Mouse (Mus musculus): ENCODE results near the gene Bcl7c.
"Not testable (repeated sequence)": the region's sequence is repeated elsewhere in the genome, so short reads cannot be mapped to it uniquely, and the experiment has no call there.

The Bcl7c gene

DNA sequence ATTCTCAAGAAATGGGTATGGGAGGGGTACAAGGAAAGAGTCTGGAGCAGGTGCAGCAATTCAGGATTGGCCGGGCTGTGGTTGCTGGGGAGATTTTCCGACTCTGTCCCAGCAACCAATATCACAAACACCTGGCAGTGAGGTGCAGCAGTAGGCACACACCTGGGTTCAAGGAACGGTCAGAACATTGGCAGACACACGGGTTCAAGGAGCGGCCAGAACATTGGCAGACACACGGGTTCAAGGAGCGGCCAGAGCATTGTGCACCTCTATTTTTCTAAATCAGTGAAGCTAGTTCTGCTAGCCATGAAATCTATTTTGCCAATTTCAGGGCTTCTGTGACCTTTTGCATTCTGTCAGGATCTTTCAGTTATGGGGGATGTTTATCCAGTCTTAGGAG is 61.2 kb downstream of the Bcl7c start:
- not testable (repeated sequence) for DNase-seq (ENCODE audit: low spot score in 2 of 2)

DNA sequence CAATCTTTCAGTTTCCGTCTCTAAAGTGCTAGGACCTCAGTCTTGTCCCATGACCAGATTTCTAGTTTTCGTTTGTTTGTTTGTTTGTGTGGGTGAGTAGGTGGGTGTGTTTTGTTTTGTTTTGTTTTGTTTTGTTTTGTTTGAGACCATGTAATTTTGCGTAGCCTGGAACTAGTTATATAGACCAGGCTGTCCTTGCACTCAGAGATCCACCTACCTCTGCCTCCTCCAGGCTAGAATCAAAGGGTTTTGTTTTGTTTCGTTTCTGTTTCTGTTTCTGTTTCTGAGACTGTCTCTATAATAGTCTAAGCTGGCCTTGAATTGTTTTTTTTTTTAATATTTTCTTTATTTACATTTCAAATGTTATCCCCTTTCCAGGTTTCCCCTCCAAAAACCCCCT is 62.4 kb downstream of the Bcl7c start:
- no peak for DNase-seq (ENCODE audit: low spot score in 2 of 2)

DNA sequence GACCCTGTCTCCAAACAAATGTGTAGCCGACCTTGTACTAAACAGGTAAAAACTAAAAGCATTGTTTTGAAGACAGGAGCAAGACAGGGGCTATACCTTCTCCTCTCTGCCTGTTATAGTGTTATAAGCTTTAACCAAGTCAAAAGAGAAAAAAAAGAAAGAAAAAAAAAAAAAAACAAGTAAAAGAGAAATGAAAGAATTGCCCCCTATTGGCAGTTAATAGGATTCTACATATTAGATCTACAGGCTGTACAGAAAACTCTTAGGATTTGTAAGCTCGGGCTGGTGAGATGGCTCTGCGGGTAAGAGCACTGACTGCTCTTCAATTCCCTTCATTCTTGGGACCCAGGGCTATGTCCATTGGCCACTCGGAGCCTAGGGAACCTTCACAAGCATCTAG is 66.5 kb downstream of the Bcl7c start:
- DNase-seq (ENCODE audit: low spot score in 2 of 2), result no peak

DNA sequence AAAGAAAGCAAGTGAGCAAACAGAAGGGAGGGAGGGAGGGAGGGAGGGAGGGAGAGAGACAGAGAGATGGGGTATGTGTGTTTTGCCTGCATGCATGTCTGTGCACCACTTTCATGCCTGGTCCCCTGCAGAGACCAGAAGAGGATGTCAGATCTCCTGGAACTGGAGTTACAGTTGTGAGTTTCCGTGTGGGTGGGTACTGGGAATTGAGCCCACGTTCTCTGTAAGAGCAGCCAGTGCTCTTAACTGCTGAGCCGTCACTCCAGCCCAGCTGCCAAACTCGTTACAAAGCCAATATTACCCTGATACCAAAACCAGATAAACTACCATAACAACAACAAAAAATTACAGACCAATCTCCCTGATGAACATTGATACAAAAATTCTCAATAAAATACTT is 67.5 kb downstream of the Bcl7c start:
- DNase-seq (ENCODE audit: low spot score in 2 of 2), result no peak

GRCm38 (mm10) chr7:127636963-127637362 is 71.8 kb downstream of the Bcl7c start:
- peak; percentile 88 to 89 for DNase-seq (ENCODE audit: low spot score in 2 of 2)

- DNase-seq (ENCODE audit: low spot score in 2 of 2), result no peak
Measured at GRCm38 (mm10) chr7:127631416-127631815, 77.3 kb downstream of the Bcl7c start.

- DNase-seq (ENCODE audit: low spot score in 2 of 2), result no peak
Measured at GRCm38 (mm10) chr7:127628646-127629045, 80.1 kb downstream of the Bcl7c start.

DNA sequence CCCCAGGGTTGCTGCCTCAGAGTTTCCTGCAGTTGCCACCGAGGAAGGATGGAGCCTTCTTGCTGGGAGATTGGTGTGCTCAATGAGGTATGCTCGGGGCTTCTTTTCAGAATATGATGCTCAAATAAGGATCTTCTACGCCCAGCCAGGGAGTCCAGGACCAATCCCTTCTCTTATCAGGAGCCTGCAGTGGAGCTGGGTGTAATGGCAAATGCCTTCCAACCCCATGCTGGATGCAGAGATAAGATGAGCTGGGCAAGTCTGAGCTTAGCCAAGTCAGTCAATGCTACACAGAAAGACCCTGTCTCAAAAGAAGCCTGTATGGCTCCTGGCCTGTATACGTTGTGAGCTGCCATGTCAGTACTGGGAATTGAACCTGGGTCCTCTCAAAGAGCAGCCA is 82.3 kb downstream of the Bcl7c start:
- no peak for DNase-seq (ENCODE audit: low spot score in 2 of 2)

DNA sequence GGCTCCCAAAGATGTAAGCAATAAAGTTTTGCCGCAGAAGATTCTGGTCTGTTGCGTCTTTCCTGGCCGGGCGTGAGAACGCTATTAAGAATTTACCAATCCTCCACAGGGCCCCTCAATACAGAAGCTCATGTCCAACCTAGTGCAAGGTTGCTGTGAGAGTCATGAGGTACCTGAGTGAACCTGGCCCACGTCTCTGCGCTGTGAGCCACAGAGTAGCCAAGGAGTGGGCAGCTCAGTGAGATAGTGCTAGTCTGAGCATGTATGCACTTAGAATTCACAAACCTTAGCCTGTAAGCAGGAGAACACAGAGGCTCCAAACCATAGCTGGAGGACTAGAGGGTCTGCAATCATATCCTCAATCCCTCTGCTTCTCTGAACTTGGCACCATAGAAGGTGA is 82.7 kb downstream of the Bcl7c start:
- DNase-seq (ENCODE audit: low spot score in 2 of 2), result no peak

DNA sequence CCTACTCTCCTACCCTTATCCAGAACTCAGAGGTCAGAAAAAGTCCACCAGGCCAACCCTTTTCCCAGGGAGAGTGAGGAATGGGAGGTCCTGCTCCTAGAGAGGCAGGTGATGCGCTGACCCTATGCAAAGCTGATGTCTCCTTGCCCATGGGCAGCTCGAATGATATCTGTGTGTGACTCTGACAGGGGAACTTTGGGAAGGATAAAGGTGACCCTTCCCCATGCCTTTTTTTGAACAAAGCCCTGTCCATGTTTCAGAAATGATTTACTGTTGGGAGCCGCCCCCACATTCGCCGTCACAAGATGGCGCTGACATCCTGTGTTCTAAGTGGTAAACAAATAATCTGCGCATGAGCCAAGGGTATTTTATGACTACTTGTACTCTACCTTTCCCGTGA is 90.3 kb downstream of the Bcl7c start:
- not testable (repeated sequence) for DNase-seq (ENCODE audit: low spot score in 2 of 2)

DNA sequence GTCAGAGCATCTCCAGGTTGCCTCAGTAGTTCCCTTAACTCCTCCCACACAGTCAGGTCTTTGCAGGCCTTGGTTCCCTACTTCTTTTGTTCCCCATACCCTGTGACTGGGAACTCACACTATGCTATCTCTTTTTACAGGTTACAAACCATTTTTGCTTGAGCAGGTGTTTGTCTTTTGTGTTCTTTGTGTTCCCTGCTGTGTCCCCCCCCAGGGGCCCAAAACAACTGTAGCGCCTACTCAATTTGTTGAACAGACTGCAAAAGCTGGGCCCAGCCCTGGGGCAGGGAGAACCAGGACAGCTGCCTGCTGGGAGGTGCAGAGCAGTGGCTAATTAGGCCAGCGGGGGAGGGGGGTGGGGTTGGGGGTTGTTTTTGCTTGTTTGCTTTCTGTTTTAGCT is 90.8 kb downstream of the Bcl7c start:
- DNase-seq (ENCODE audit: low spot score in 2 of 2), result no peak

DNA sequence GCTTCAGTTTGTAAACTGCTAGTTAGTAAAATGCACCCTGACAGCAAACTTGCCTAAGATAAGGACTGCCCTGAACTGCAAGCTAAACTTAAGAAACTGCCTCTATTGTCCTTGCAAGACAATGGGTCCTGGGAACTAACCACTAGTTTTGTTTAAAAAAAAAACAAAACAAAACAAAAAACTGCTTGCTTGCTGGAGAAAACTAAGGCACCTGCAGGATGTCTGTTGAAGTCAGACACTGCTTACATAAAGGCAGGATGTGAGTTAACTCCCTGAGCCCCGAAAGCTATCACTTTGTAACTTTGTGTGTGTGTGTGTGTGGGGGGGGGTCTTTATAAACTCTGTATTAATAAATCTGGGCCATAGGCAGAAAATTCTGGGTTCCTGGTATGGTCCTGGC is 91.9 kb downstream of the Bcl7c start:
- no peak for DNase-seq (ENCODE audit: low spot score in 2 of 2)

DNA sequence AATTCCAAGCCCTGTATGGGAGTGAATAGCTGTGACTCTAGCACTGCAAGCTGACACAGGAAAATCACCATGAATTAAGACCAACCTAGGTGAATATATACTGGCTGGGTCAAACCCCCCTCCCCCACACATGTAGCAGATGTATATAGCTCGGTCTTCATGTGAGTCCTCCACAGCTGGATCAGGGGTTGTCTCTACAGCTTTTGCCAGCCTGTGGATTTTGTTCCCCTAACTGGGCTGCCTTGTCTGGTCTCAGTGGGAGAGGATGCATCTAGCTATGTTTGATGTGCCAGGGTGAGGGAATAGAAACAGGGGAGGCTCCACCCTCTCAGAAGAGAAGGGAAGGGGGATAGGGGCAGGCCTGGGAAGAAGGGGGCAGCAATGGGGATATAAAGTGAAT is 92.4 kb downstream of the Bcl7c start:
- DNase-seq (ENCODE audit: low spot score in 2 of 2), result no peak

DNA sequence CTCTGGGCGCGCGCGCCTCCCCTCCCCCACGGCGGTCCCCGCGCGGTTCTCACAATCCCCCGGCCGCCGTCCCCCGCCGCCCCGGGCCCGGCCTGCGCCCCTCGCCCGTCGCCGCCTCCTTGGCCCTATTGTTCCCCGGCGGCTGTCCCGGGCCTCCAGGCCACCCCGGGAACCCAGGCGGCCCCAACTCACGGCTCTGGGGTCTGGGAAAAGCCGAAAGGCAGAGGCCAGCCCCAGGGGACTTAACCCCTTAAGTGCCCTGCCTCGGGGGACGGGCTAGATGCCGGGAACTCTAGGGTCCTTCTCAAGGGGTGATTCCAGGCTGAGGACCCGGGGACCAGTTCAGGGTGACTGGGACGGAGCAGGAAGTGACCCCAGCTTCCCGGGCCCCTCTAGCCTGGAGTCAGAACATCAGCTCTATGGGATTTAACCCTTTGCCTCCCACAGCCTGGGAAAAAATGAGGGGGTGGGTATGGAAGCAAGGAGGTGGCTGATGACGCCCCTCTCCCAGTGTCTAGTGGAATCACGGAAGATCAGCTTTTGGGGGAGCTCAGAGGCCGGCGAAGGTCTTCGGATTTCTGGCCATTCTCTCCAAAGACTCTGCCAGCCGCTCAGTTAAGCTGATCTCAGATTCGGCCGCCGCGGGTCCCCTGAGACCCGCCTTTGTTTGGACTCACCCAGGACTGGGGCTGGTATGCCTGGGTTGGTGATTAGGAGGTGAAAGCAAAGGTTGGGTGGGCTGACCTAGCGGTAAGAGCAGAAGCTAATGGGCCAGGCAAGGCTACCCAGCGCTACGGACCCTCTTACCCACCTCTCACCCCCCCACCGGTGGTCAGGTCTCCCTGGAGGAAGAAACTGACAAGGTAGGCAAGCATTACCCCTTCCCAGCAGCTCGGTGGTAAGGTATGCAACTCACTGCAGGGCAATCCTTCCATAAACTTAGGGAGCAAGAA is 93.6 kb downstream of the Bcl7c start, which contains the start of gene Zfp629:
Zfp629 (minus strand) TSS at position 907 of the 953 bp plus-strand sequence.
- peak; percentile 90 to 92 for DNase-seq (ENCODE audit: low spot score in 2 of 2)

DNA sequence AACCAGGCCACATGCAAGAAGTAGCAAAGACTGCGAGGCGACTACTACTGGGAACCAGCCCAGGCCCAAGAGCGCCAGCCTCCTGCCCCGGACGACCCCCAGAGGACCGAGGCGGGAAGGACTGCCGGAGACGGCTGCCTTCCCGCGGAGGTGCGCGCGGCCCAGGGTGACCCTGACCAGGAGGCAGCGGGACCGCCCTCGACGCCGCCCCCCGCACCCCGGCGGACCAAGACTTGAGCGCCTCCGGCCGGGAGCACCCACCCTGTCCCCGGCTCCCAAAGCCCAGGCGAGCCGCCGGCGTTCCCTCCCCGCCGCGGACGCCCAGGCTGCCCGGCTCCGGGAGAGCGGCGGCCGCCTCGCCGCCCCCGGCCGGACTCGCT is 94.2 kb downstream of the Bcl7c start:
- DNase-seq (ENCODE audit: low spot score in 2 of 2), result peak in 1 of 2 experiments; percentile 49

DNA sequence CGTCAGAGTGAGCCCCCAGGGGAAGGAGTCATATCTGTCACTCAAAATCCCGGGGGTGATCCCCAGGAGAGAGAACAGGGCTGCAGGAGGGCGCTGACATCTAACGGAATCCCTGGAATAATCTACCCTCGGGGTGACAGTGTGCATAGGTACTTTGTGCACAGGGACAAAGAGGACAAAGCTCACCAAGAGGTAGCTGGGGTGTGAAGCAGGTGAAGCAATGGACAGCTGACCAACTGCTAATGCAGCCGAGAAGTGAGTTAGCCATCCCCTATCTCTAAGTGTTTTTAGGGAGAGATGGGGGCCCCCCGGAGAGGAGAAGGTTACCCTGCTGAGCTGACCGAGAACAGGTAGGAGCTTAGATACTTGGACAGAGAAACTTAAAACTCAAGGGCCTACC is 94.6 kb downstream of the Bcl7c start:
- peak in 1 of 2 experiments; percentile 18 for DNase-seq (ENCODE audit: low spot score in 2 of 2)

DNA sequence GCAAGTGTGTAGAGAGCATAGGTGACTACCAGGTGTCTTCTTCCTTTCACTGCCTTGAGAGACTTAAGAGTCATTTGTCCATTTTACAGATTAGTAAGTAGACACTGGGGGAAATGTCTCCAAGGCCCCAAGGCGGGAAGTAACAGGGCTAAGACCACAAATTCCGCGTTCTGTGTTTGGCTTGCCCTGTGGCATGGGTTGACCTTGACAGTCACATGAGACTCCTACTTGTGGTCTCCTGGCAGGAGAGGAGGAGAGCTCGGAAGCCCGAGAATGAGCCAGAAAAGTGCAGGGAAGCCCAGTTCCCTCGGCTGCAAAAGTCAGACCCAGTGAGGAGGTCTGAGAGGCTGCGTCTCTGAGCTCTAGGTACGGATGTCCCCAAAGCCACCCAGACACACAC is 95.2 kb downstream of the Bcl7c start:
- peak in 1 of 2 experiments; percentile 22 for DNase-seq (ENCODE audit: low spot score in 2 of 2)

GRCm38 (mm10) chr7:127611561-127611960 is 97.2 kb downstream of the Bcl7c start:
- peak in 1 of 2 experiments; percentile 21 for DNase-seq (ENCODE audit: low spot score in 2 of 2)
